In genomic region chr3:84852877-84853276, GRCm38 (mm10) we compare ENCODE assay signal across 8 mouse cellular contexts. TPM values are rescaled to one million over a fixed set of nuclear protein-coding genes. Genes with fewer than 3 reads are reported as not detected.
A peak's percentile ranks its signal among the peaks of the same experiment; 100 is the strongest.
DNase-seq lines count a peak whose midpoint lies in the region; ATAC-seq and TF ChIP-seq lines count a peak whose summit lies in the region.
"Had no signal": no experiment of that assay in that cellular context is flagged by ENCODE, and none has a peak within 500 bp of the region (broad histone marks: within the 10 kb centered on the region; RNA-seq: fewer than 3 reads in every experiment).

No protein-coding gene starts in this region.

- TF ChIP-seq RAD21 in MEL (IDR thresholded peaks at IDR 0.05; ENCODE audit: low read depth, low read length) = no peak

- peak; percentile 18 for ATAC-seq in inflammation-experienced regulatory T-cells, adult 6 months
- ATAC-seq in lung, postnatal 0 days = peak; percentile 83
- no peak for ATAC-seq in midbrain, embryonic 14.5 days (ENCODE audit: low FRiP score, low TSS enrichment)

- no peak overlapping the region for H3K9ac ChIP-seq in MEL (ENCODE audit: control insufficient read depth, low read depth, low read length, poor library complexity, severe bottlenecking)
- no peak overlapping the region for H3K9ac ChIP-seq in lung, postnatal 0 days (replicated peaks; ENCODE audit: low read depth)
- H3K9ac ChIP-seq in midbrain, embryonic 14.5 days (replicated peaks; ENCODE audit: low read length) = no peak overlapping the region

- H3K27ac ChIP-seq in MEL (ENCODE audit: control insufficient read depth, low read depth, low read length) = peak overlapping the region; percentile 21; the same call in 1 of the 2 replicates
- peak overlapping the region; percentile 87 for H3K27ac ChIP-seq in brown adipose tissue, adult 24 weeks (replicated peaks; ENCODE audit: low read depth, low read length)
- H3K27ac ChIP-seq in lung, postnatal 0 days (ENCODE audit: low read length) = peak overlapping the region; percentile 35
- H3K27ac ChIP-seq in midbrain, embryonic 14.5 days (replicated peaks; ENCODE audit: low read depth, low read length) = no peak overlapping the region

- TF ChIP-seq EP300 in MEL (IDR thresholded peaks at IDR 0.05; ENCODE audit: low read depth in 1 of 2, low read length in 2 of 2) = no peak
- peak; percentile 92 for TF ChIP-seq EP300 in lung, postnatal 0 days (IDR thresholded peaks at IDR 0.05)

- H3K36me3 ChIP-seq in MEL (ENCODE audit: control insufficient read depth in 1 of 2, insufficient read depth in 2 of 2, low read length in 2 of 2) = peaks cover 0 to 47% of the 10 kb centered on the region in 2 experiments; a peak in 2 of 4 replicates
- no peaks in the 10 kb centered on the region for H3K36me3 ChIP-seq in lung, postnatal 0 days (ENCODE audit: insufficient read depth, low read length)
- H3K36me3 ChIP-seq in midbrain, embryonic 14.5 days (ENCODE audit: control insufficient read depth, insufficient read depth, low read length) = no peaks in the 10 kb centered on the region

- peak; percentile 36 for DNase-seq in MEL (ENCODE audit: low read depth, low spot score)
- peak; percentile 73 for DNase-seq in lung, postnatal 0 days (ENCODE audit: low spot score)
- DNase-seq in midbrain, embryonic 14.5 days = no peak
- DNase-seq in layer of hippocampus, postnatal 25 days (ENCODE audit: extremely low spot score in 1 of 2, low spot score in 1 of 2) = no peak
- DNase-seq in urinary bladder, adult 2 months (ENCODE audit: low spot score) = no peak
- DNase-seq: right cerebral cortex, adult 18-20 months had no signal

- no peak overlapping the region for H3K4me3 ChIP-seq in MEL (ENCODE audit: control insufficient read depth in 1 of 2, insufficient read depth in 1 of 2, low read depth in 2 of 2, low read length in 2 of 2)
- 0 out of 2 replicates have a peak overlapping the region, but pooled peaks have one; percentile 3 for H3K4me3 ChIP-seq in brown adipose tissue, adult 24 weeks (ENCODE audit: insufficient read depth, low read depth, low read length)
- no peak overlapping the region for H3K4me3 ChIP-seq in lung, postnatal 0 days (ENCODE audit: low read depth, low read length)
- H3K4me3 ChIP-seq in midbrain, embryonic 14.5 days (replicated peaks; ENCODE audit: low read depth, low read length) = no peak overlapping the region

- no peaks in the 10 kb centered on the region for H3K9me3 ChIP-seq in MEL (replicated peaks; ENCODE audit: insufficient read depth, low read length)
- no peaks in the 10 kb centered on the region for H3K9me3 ChIP-seq in lung, postnatal 0 days (ENCODE audit: low read length)
- H3K9me3 ChIP-seq in midbrain, embryonic 14.5 days (ENCODE audit: control insufficient read depth, low read length) = no peaks in the 10 kb centered on the region

- H3K79me2 ChIP-seq in MEL (ENCODE audit: control insufficient read depth, insufficient read depth, low read length, poor library complexity) = peaks cover 15% of the 10 kb centered on the region

- TF ChIP-seq CTCF in MEL (IDR thresholded peaks at IDR 0.05 in 2 of 3, conservative IDR thresholded peaks at IDR 0.05 in 1 of 3; ENCODE audit: control insufficient read depth in 1 of 3, insufficient read depth in 1 of 3, low read depth in 2 of 3, low read length in 3 of 3, poor library complexity in 1 of 3, severe bottlenecking in 1 of 3) = no peak
- TF ChIP-seq CTCF in lung, postnatal 0 days (IDR thresholded peaks at IDR 0.05) = no peak

- no peak overlapping the region for H3K4me2 ChIP-seq in lung, postnatal 0 days (replicated peaks; ENCODE audit: low read depth, low read length)
- no peak overlapping the region for H3K4me2 ChIP-seq in midbrain, embryonic 14.5 days (ENCODE audit: low read length)

- H3K4me1 ChIP-seq in MEL (ENCODE audit: control insufficient read depth in 1 of 2, insufficient read depth in 2 of 2, low read length in 2 of 2) = peaks cover 29 to 32% of the 10 kb centered on the region in 2 experiments
- peaks cover 29% of the 10 kb centered on the region for H3K4me1 ChIP-seq in brown adipose tissue, adult 24 weeks (ENCODE audit: control insufficient read depth, insufficient read depth, insufficient read length, low read length)
- peaks cover 5% of the 10 kb centered on the region; the same call in 1 of the 2 replicates for H3K4me1 ChIP-seq in lung, postnatal 0 days (ENCODE audit: insufficient read depth, low read depth, low read length)
- no peaks in the 10 kb centered on the region for H3K4me1 ChIP-seq in midbrain, embryonic 14.5 days (ENCODE audit: control insufficient read depth, insufficient read depth, low read length)

- H3K27me3 ChIP-seq in MEL (ENCODE audit: control insufficient read depth in 1 of 2, insufficient read depth in 2 of 2, low read length in 2 of 2) = no peaks in the 10 kb centered on the region
- no peaks in the 10 kb centered on the region for H3K27me3 ChIP-seq in lung, postnatal 0 days (replicated peaks; ENCODE audit: insufficient read depth, low read length)
- H3K27me3 ChIP-seq in midbrain, embryonic 14.5 days (ENCODE audit: control insufficient read depth, insufficient read depth, low read length) = no peaks in the 10 kb centered on the region

- 45% methylated on average over 7 of the region's 7 CpGs for WGBS in lung, postnatal 0 days
- WGBS in midbrain, embryonic 14.5 days = 90% methylated on average over 7 of the region's 7 CpGs

- TF ChIP-seq POLR2A in MEL (IDR thresholded peaks at IDR 0.05; ENCODE audit: control insufficient read depth in 1 of 2, insufficient read depth in 1 of 2, low read depth in 1 of 2, low read length in 2 of 2, poor library complexity in 1 of 2) = no peak

TF ChIP-seq in MEL, 35 proteins besides CTCF, POLR2A, EP300 and RAD21:
- peak; percentile 57 for TF ChIP-seq SIN3A (IDR thresholded peaks at IDR 0.05; ENCODE audit: low read length)
- no peak for TF ChIP-seq ZC3H11A (IDR thresholded peaks at IDR 0.05; ENCODE audit: low read depth, low read length)
- no peak for TF ChIP-seq MYC (IDR thresholded peaks at IDR 0.05; ENCODE audit: low read depth, low read length)
- no peak for TF ChIP-seq NRF1 (IDR thresholded peaks at IDR 0.05; ENCODE audit: insufficient read depth, low read depth, low read length, poor library complexity, severe bottlenecking)
- TF ChIP-seq TBP (IDR thresholded peaks at IDR 0.05; ENCODE audit: low read depth, low read length) = no peak
- TF ChIP-seq NELFE (IDR thresholded peaks at IDR 0.05; ENCODE audit: low read depth, low read length) = no peak
- TF ChIP-seq MEF2A (IDR thresholded peaks at IDR 0.05; ENCODE audit: extremely low read depth, insufficient replicate concordance, low read depth, low read length, poor library complexity, severe bottlenecking) = no peak
- no peak for TF ChIP-seq TCF12 (IDR thresholded peaks at IDR 0.05; ENCODE audit: low read depth, low read length)
- no peak; the same call in 1 of the 2 replicates for TF ChIP-seq MXI1 (IDR thresholded peaks at IDR 0.05; ENCODE audit: low read depth, low read length)
- no peak for TF ChIP-seq HCFC1 (IDR thresholded peaks at IDR 0.05; ENCODE audit: low read depth, low read length)
- peak; percentile 81 for TF ChIP-seq ZKSCAN1 (IDR thresholded peaks at IDR 0.05; ENCODE audit: low read depth, low read length)
- TF ChIP-seq ZMIZ1 (IDR thresholded peaks at IDR 0.05; ENCODE audit: low read depth, low read length) = no peak
- no peak for TF ChIP-seq JUND (IDR thresholded peaks at IDR 0.05; ENCODE audit: low read depth, low read length)
- no peak for TF ChIP-seq POLR2AphosphoS5 (IDR thresholded peaks at IDR 0.05; ENCODE audit: borderline replicate concordance, low read depth, low read length)
- TF ChIP-seq ETS1 (IDR thresholded peaks at IDR 0.05; ENCODE audit: low read depth, low read length) = peak; percentile 70; the same call in 1 of the 2 replicates
TF ChIP-seq in MEL: peak in this region for 3.

RNA-seq across cellular contexts. Expression of gene Fbxw7, which starts 37.8 kb away (rescaled TPM):
- total RNA-seq in MEL (2012; rRNA removed) = 13.9 and 14.5 TPM in 2 replicates
- polyA plus RNA-seq in MEL (2012; ENCODE audit: insufficient read depth in 1 of 2, insufficient read length in 2 of 2, low read depth in 1 of 2, low replicate concordance in 2 of 2, missing spikeins in 1 of 2) = 10 to 100 TPM in 1 of 2 experiments, not detected in 1; 11.8 TPM
- 7.5 and 7.7 TPM in 2 replicates for polyA plus RNA-seq in brown adipose tissue, adult 24 weeks (2012; ENCODE audit: insufficient read depth, insufficient read length, missing spikeins)
- polyA plus RNA-seq in inflammation-experienced regulatory T-cells, adult 6 months (2017; shearing (Covaris generic)) = 10 to 100 TPM; 17.0 to 21.0 (median 17.2) TPM
- 8.2 and 8.6 TPM in 2 replicates for polyA plus RNA-seq in lung, postnatal 0 days (2015; fragmentation: Nextera tagmentation; extraction: Ambion mirVana)
- polyA plus RNA-seq in midbrain, embryonic 14.5 days (2014; fragmentation: Nextera tagmentation; extraction: Ambion mirVana) = 24.7 and 26.7 TPM in 2 replicates
- 100 to 1,000 TPM; 144 to 159 TPM for total RNA-seq in layer of hippocampus, postnatal 25 days (2021)
- 11.6 and 12.8 TPM in 2 replicates for polyA plus RNA-seq in urinary bladder, adult 2 months (2012; rRNA removed)

Comparison
In these comparisons a context has a peak if more than half of its experiments do, and no peak if none do; other contexts are left out.
1. DNase-seq: peak in MEL (single experiment) and lung, postnatal 0 days (single experiment); none in midbrain, embryonic 14.5 days (single experiment), layer of hippocampus, postnatal 25 days (0 of 2) and urinary bladder, adult 2 months (single experiment).